Mouse (Mus musculus): ENCODE measurements around the gene Ces1a. TPM values are rescaled to one million over a fixed set of nuclear protein-coding genes. Genes with fewer than 3 reads are reported as not detected.

Ces1a gene
- polyA plus RNA-seq, 1 experiment: not detected

DNA sequence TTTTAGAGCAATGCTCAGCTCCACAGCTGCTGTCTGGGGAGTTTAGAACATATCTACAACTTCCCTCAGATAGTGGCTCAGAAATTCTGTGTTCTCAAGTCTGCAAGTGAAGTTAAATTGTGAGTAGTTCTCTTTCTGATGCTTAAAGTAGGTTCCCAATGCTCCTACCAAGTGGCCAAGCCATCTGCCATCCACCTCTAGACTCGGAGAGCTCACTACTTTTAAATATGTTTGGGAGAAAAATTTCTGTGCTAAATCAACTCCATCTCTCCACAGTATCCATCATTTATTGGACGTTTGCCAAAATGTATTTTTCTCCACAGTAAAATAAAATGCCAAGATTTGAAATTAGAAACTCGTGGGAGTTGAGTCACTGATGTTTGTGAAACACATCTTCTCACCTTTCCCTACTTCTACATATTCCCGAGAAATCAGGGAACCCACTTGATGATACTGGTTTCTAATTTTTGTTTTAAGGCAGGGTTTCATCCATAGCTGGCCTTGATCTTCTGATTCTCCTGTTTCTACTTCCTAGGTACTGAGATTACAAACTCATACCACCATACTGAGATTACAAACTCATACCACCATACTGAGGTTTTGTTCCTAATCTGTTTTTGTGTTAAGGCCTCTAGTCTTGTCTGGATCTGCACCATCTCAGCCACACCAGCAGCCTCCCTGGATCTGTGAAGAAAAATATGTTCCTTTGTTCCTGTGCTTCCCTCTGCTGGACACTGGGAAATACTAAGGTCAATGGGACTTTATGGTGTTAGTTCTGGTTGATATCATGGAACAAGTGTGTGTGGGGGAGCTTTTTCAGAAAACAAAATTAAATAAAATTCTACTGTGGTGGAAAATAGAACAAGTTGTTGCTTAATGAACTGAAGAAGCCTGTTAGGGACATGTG, 771 bp upstream of the Ces1a start:
- Histone ChIP-seq H3K27me3 (replicated peaks) (no peaks in the 10 kb centered on the region), H3K36me3 (replicated peaks; ENCODE audit: low read length) (no peaks in the 10 kb centered on the region), H3K9me3 (peaks cover 6% of the 10 kb centered on the region; the same call in 1 of the 2 replicates), H3K4me3 (replicated peaks) (no peak overlapping the region), H3K4me1 (no peaks in the 10 kb centered on the region)
- TF ChIP-seq FLI1 (IDR thresholded peaks at IDR 0.05; ENCODE audit: low read length): no peak
- no peak for TF ChIP-seq GATA1 (IDR thresholded peaks at IDR 0.05; ENCODE audit: borderline replicate concordance, low read length)

DNA sequence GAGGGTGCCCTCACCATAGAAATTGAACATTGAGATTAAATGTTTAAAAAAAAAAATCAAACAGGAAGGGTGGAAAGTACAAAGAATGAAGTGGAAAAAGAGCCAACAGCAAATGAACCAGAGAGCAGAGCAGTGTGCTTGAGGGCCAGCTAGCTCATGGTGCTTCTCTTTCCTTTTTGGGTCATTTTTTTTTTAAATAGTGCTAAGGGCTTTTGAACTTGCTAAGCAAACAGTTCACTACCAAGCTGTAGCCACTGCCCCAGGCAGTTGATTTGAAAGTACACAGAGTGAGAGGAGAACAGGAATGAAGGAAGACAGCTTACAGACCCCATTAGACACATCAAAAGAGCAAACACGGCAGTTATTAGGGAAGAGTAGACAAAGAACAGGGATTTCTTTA, 4.9 kb downstream of the Ces1a start:
- no peaks in the 10 kb centered on the region for H3K27me3 ChIP-seq (replicated peaks)
- H3K36me3 ChIP-seq (replicated peaks; ENCODE audit: low read length): no peaks in the 10 kb centered on the region
- no peak for TF ChIP-seq FLI1 (IDR thresholded peaks at IDR 0.05; ENCODE audit: low read length)
- no peak for TF ChIP-seq GATA1 (IDR thresholded peaks at IDR 0.05; ENCODE audit: borderline replicate concordance, low read length)
- no peak overlapping the region for H3K4me3 ChIP-seq (replicated peaks)
- H3K4me1 ChIP-seq: no peaks in the 10 kb centered on the region
- peaks cover 5% of the 10 kb centered on the region; the same call in 1 of the 2 replicates for H3K9me3 ChIP-seq

DNA sequence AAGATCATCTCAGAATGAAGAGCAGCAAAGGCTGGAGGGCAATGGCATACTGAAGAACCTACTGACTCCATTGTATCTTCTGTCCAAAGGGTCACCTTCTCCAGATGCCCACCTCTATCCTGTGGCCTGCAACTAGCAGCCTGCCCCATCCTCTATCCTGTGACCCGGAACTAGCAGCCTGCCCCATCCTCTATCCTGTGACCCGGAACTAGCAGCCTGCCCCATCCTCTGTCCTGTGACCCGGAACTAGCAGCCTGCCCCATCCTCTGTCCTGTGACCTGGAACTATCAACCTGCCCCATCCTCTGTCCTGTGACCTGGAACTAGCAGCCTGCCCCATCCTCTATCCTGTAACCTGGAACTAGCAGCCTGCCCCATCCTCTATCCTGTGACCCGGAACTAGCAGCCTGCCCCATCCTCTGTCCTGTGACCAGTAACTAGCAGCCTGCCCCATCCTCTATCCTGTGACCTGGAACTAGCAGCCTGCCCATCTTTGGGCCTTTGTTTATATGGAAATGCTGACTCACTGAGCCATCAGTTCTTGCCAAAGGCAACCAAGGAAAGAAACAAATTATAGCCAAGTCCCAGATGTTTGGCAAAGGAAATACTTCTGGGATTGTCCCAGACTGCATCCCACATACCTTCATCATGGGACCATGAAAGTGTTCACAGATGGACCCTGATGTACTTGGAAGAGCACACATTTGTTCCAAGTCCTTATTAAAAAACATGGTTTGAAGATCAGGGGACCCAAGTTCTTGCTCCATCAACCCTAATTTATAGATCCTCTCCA, 7.0 kb downstream of the Ces1a start:
- Histone ChIP-seq H3K9me3 (no peaks in the 10 kb centered on the region), H3K36me3 (replicated peaks; ENCODE audit: low read length) (no peaks in the 10 kb centered on the region), H3K4me3 (replicated peaks) (no peak overlapping the region), H3K27me3 (replicated peaks) (no peaks in the 10 kb centered on the region), H3K4me1 (no peaks in the 10 kb centered on the region)
- no peak for TF ChIP-seq FLI1 (IDR thresholded peaks at IDR 0.05; ENCODE audit: low read length)
- TF ChIP-seq GATA1 (IDR thresholded peaks at IDR 0.05; ENCODE audit: borderline replicate concordance, low read length): no peak

DNA sequence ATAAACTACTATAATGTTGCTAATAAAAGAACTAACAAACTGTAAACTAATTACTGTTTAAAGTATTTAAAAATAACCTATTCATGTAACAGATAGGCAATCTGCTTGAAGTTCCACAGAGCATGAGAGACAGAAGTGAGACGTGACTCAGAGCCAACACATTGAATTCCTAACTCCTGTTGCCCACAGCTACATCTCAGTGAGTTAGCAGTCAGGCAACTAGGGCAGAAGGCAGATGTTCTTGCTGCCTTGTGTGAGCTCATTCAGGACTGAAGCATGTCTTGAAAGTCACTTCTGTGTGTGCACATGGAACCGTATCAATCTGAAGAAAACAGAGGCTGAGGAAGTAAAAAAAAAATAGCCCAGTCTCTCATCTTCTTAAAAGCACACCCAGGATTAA, 7.7 kb downstream of the Ces1a start:
- H3K4me3 ChIP-seq (replicated peaks): no peak overlapping the region
- no peaks in the 10 kb centered on the region for H3K27me3 ChIP-seq (replicated peaks)
- TF ChIP-seq GATA1 (IDR thresholded peaks at IDR 0.05; ENCODE audit: borderline replicate concordance, low read length) (no peak), FLI1 (IDR thresholded peaks at IDR 0.05; ENCODE audit: low read length) (no peak)
- no peaks in the 10 kb centered on the region for H3K4me1 ChIP-seq
- H3K36me3 ChIP-seq (replicated peaks; ENCODE audit: low read length): no peaks in the 10 kb centered on the region
- no peaks in the 10 kb centered on the region for H3K9me3 ChIP-seq

DNA sequence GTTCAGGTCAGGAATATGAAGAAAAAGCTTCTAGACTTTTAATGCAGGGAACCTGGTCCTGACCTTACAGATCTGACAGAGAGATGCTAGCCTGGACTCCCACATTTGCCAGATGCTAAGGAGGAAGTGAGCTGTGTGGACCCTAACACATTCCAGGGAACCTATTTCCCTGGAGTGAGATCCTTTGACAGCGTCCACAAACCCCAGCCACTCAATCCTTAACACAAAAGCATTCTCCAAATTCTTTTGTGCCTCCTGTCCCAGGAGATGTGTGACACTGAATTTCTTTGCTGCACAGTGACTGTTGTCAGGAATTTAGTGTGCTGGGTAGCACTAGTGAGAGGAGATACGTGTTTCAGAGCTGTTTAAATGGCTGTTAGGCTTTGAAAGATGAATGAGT, 9.2 kb downstream of the Ces1a start:
- Histone ChIP-seq H3K36me3 (replicated peaks; ENCODE audit: low read length) (no peaks in the 10 kb centered on the region), H3K4me1 (no peaks in the 10 kb centered on the region), H3K27me3 (replicated peaks) (no peaks in the 10 kb centered on the region), H3K4me3 (replicated peaks) (no peak overlapping the region), H3K9me3 (no peaks in the 10 kb centered on the region)
- TF ChIP-seq GATA1 (IDR thresholded peaks at IDR 0.05; ENCODE audit: borderline replicate concordance, low read length) (no peak), FLI1 (IDR thresholded peaks at IDR 0.05; ENCODE audit: low read length) (no peak)

DNA sequence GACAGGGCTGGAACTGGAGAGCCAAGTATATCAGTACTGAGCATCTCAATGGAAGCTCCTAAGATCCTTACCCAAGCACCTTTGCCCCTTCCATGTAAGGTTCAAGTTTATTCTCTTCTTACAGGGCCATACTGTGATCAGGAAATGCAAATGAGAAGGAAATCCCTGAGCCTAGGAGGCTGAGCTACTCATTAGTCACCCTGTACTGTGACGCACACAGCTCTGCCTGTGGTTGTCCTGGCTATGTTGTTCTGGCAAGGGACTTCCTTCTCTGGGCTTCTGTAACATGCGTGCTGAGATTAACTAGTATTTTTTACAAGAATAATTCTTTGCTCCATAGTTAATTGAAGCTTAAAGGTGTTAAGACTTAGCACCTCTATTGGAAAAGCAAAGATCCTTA, 17.3 kb downstream of the Ces1a start:
- TF ChIP-seq GATA1 (IDR thresholded peaks at IDR 0.05; ENCODE audit: borderline replicate concordance, low read length) (no peak), FLI1 (IDR thresholded peaks at IDR 0.05; ENCODE audit: low read length) (no peak)
- no peaks in the 10 kb centered on the region for H3K27me3 ChIP-seq (replicated peaks)
- no peaks in the 10 kb centered on the region for H3K36me3 ChIP-seq (replicated peaks; ENCODE audit: low read length)
- no peaks in the 10 kb centered on the region for H3K9me3 ChIP-seq
- H3K4me1 ChIP-seq: no peaks in the 10 kb centered on the region
- no peak overlapping the region for H3K4me3 ChIP-seq (replicated peaks)

DNA sequence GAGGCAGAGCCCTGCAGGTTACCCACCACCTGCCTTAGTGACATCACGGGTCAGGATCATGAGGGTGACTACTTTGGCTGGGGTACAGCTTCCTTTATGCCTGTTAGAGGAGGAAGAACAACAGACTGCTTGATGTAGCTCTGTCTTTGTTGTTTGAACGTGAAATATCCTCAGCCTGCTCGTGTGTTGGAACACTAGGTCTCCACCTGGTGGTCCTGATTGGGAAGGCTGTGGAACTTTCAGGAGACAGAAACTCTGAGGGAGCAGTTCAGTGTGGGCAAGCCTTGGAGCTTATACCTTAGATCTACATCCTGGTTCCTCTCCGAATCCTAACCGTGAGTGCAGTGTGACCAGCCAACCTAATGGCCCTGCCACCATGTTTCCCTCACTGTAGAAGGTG, 26.3 kb downstream of the Ces1a start:
- Histone ChIP-seq H3K9me3 (no peaks in the 10 kb centered on the region), H3K4me3 (replicated peaks) (no peak overlapping the region), H3K27me3 (replicated peaks) (no peaks in the 10 kb centered on the region), H3K4me1 (no peaks in the 10 kb centered on the region), H3K36me3 (replicated peaks; ENCODE audit: low read length) (no peaks in the 10 kb centered on the region)
- no peak for TF ChIP-seq GATA1 (IDR thresholded peaks at IDR 0.05; ENCODE audit: borderline replicate concordance, low read length)
- TF ChIP-seq FLI1 (IDR thresholded peaks at IDR 0.05; ENCODE audit: low read length): no peak

DNA sequence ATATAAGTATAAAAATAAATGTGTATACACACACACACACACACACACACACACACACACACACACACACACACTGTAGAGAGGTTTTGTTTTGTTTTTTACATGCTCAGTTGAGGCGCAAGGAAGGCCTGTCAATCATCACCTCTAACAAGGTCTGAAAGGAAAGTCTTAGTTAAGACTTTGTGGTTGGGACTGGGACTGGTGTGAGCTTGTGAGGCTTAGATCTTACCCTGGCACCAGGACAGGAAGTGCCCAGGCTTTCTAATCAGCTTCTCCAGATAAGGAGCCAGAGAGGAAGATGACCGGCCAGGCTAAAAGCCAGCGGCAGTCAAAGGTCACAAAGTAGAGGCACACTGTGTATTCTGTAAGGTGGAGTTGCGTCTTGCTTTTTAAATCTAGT, 33.7 kb downstream of the Ces1a start:
- H3K27me3 ChIP-seq (replicated peaks): no peaks in the 10 kb centered on the region
- H3K9me3 ChIP-seq: no peaks in the 10 kb centered on the region
- no peak for TF ChIP-seq FLI1 (IDR thresholded peaks at IDR 0.05; ENCODE audit: low read length)
- TF ChIP-seq GATA1 (IDR thresholded peaks at IDR 0.05; ENCODE audit: borderline replicate concordance, low read length): no peak
- no peaks in the 10 kb centered on the region for H3K36me3 ChIP-seq (replicated peaks; ENCODE audit: low read length)
- no peak overlapping the region for H3K4me3 ChIP-seq (replicated peaks)
- no peaks in the 10 kb centered on the region for H3K4me1 ChIP-seq

DNA sequence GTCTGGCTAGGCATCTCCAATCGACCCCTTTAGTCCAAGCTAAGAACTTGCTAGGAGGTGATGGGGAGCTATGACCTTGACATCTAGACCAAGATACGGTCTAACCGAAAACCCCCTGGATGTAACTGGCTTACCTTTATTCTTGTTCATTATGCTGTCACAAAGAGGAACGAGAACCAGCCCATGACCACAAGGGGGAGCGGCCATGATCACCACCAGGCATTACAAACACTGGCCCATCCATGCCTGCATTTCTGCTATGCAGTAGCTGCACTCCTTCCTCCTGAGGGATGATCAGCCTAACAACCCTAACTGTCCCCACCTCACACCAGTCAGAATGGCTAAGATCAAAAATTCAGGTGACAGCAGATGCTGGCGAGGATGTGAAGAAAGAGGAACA, 35.8 kb downstream of the Ces1a start:
- Histone ChIP-seq H3K4me3 (replicated peaks) (no peak overlapping the region), H3K4me1 (no peaks in the 10 kb centered on the region), H3K9me3 (no peaks in the 10 kb centered on the region), H3K36me3 (replicated peaks; ENCODE audit: low read length) (no peaks in the 10 kb centered on the region), H3K27me3 (replicated peaks) (no peaks in the 10 kb centered on the region)
- TF ChIP-seq FLI1 (IDR thresholded peaks at IDR 0.05; ENCODE audit: low read length) (no peak), GATA1 (IDR thresholded peaks at IDR 0.05; ENCODE audit: borderline replicate concordance, low read length) (no peak)

DNA sequence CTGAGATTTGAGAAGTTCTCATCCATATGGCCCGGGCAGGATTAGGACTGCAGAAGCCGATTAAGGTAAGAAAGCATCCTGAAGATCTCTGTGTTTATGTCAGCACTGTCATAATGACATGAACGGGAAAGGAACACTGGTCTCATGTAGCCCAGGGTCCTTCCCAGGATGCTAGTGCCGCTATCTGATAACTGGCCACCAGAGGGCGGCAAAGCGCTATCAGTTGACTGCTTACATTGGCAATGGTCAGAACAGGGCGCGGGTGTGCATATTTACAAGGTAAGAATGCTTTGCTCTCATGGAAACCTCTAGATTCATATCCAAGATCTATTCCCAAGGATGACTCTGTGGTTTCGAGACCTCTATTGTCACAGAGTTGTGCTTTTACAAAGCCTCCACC, 36.6 kb downstream of the Ces1a start:
- no peak for TF ChIP-seq GATA1 (IDR thresholded peaks at IDR 0.05; ENCODE audit: borderline replicate concordance, low read length)
- TF ChIP-seq FLI1 (IDR thresholded peaks at IDR 0.05; ENCODE audit: low read length): no peak
- Histone ChIP-seq H3K27me3 (replicated peaks) (no peaks in the 10 kb centered on the region), H3K9me3 (no peaks in the 10 kb centered on the region), H3K4me1 (no peaks in the 10 kb centered on the region), H3K36me3 (replicated peaks; ENCODE audit: low read length) (no peaks in the 10 kb centered on the region), H3K4me3 (replicated peaks) (no peak overlapping the region)
